34 mouse cellular contexts compared by ENCODE assay signal in genomic region chr7:119230971-119231370, GRCm38 (mm10). TPM values are rescaled to one million over a fixed set of nuclear protein-coding genes. Genes with fewer than 3 reads are reported as not detected.
"Had no signal": no experiment of that assay in that cellular context is flagged by ENCODE, and none has a peak within 500 bp of the region (broad histone marks: within the 10 kb centered on the region; RNA-seq: fewer than 3 reads in every experiment).

No protein-coding gene starts in this region.

- H3K4me2 ChIP-seq: heart, embryonic 12.5 days; hindbrain, embryonic 12.5 days; hindbrain, embryonic 14.5 days; kidney, embryonic 15.5 days; limb, embryonic 13.5 days; limb, embryonic 15.5 days; liver, embryonic 12.5 days had no signal

- DNase-seq: gastrocnemius, adult 2 months; gastrocnemius, postnatal 10 days; gastrocnemius, postnatal 25 days; heart, adult 18-20 months; heart, postnatal 10 days; heart, postnatal 4 days; kidney, adult 11 months; kidney, adult 2 months; kidney, adult 9 months; kidney, postnatal 14 days; kidney, postnatal 36 days; layer of hippocampus, adult 9-11 months; layer of hippocampus, postnatal 36 days; left cerebral cortex, postnatal 4 days had no signal

- ATAC-seq: hindbrain, embryonic 16.5 days; intestine, embryonic 16.5 days; liver, embryonic 12.5 days had no signal

- H3K27ac ChIP-seq: gastrocnemius, adult 2 months; hindbrain, embryonic 10.5 days; hindbrain, embryonic 12.5 days; hindbrain, embryonic 14.5 days; kidney, embryonic 15.5 days; kidney, postnatal 0 days; limb, embryonic 13.5 days; limb, embryonic 15.5 days; liver, embryonic 12.5 days; liver, embryonic 14.5 days had no signal

- H3K4me1 ChIP-seq: heart, embryonic 12.5 days; hindbrain, embryonic 10.5 days; hindbrain, embryonic 12.5 days; kidney, embryonic 15.5 days; limb, embryonic 13.5 days; limb, embryonic 15.5 days; liver, embryonic 12.5 days had no signal

- H3K27me3 ChIP-seq: heart, embryonic 12.5 days; hindbrain, embryonic 12.5 days; kidney, embryonic 15.5 days; limb, embryonic 13.5 days; limb, embryonic 15.5 days; liver, embryonic 12.5 days had no signal

- H3K9ac ChIP-seq: heart, embryonic 12.5 days; hindbrain, embryonic 12.5 days; hindbrain, embryonic 14.5 days; kidney, embryonic 15.5 days; limb, embryonic 13.5 days; limb, embryonic 15.5 days; liver, embryonic 12.5 days; liver, embryonic 14.5 days had no signal

- H3K9me3 ChIP-seq: heart, embryonic 12.5 days; hindbrain, embryonic 10.5 days; hindbrain, embryonic 12.5 days; kidney, embryonic 15.5 days; limb, embryonic 13.5 days; limb, embryonic 15.5 days; liver, embryonic 12.5 days had no signal

- H3K36me3 ChIP-seq: heart, embryonic 12.5 days; hindbrain, embryonic 10.5 days; hindbrain, embryonic 12.5 days; kidney, embryonic 15.5 days; limb, embryonic 13.5 days; limb, embryonic 15.5 days; liver, embryonic 12.5 days had no signal

- H3K4me3 ChIP-seq: gastrocnemius, adult 2 months; heart, embryonic 12.5 days; hindbrain, embryonic 10.5 days; hindbrain, embryonic 12.5 days; kidney, embryonic 15.5 days; limb, embryonic 13.5 days; limb, embryonic 15.5 days; liver, embryonic 12.5 days had no signal

RNA-seq across cellular contexts. Expression of gene Gpr139, which starts 46.6 kb away (rescaled TPM):
- total RNA-seq: gastrocnemius, adult 2 months; gastrocnemius, postnatal 10 days; gastrocnemius, postnatal 25 days; gastrocnemius, postnatal 4 days; granulocyte monocyte progenitor cell, adult 5-6 weeks; heart, adult 18-20 months; heart, postnatal 10 days; heart, postnatal 25 days; heart, postnatal 4 days; liver, adult 2 months had no signal
- polyA plus RNA-seq: heart, embryonic 12.5 days; heart, embryonic 16.5 days; intestine, embryonic 14.5 days; intestine, embryonic 16.5 days; kidney, adult 2 months; large intestine, adult 2 months; limb, embryonic 11.5 days; limb, embryonic 13.5 days; limb, embryonic 15.5 days; liver, embryonic 12.5 days; liver, embryonic 14.5 days had no signal
